Mouse (Mus musculus): ENCODE data around the gene Slc36a1.

DNA sequence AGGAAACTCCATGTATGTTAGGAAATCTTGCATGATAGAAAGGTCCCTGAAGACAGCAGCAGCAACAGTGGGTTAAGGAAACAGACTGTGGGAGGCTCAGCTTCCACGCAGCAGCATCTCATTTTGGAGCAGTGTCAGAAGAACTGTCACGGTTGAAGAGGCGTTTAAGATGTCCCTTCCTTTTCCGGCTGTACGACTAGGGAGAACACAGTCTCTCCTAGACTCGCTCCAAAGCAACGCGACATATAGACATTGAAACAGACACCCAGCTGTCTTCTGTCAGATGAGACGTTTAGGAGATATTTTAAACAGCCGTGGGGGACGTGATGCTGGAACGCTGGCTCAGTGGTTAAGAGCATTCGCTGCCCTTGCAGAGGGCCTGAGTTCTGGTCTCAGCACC lies 12.7 kb downstream of the Slc36a1 start:
- no peak for TF ChIP-seq CTCF (IDR thresholded peaks at IDR 0.05; ENCODE audit: low read depth)
- TF ChIP-seq EP300 (IDR thresholded peaks at IDR 0.05; ENCODE audit: low read depth): no peak
